Mouse (Mus musculus) left cerebral cortex, postnatal 10 days (tissue): ENCODE results near the gene Zfp622. TPM values are rescaled to one million over a fixed set of nuclear protein-coding genes. Genes with fewer than 3 reads are reported as not detected.

Source experiments
- DNase-seq, 2 experiments: peaks; one replicate each; pipeline ENCODE4 v3.0.0; 2021 to 2022; ENCODE audit warnings: low spot score in 2 of 2, mixed read lengths in 1 of 2; ENCODE audit errors: extremely low spot score in 1 of 2
- intact Hi-C: fragments of 180-260 bp; cut with DNase I; formaldehyde crosslinking; loops from one replicate; pipeline ENCODE4 v1.15.1; 2025
- microRNA-seq: library from miRNA; unstranded; fragments of <30 nt; microRNA quantifications from one replicate; pipeline ENCODE4 v1.2.0, GENCODE M21; 2022
- total RNA-seq, 2 experiments: library from RNA; stranded (reverse); gene quantifications; 2 replicates each; pipeline ENCODE4 v1.2.3; 2021

Gene Zfp622
- total RNA-seq, 2 experiments from 2014 or later: 38.7 to 43.6 TPM

- intact Hi-C loops: no loop called here
- DNase-seq: no peak
These were observed 57.2 kb downstream of the Zfp622 start for GRCm38 (mm10) chr15:26041196-26041947.

Small RNA genes lying within 50 kb of the gene (microRNA-seq; reads per million reads assigned to microRNA genes)
- gene Mir7212: not detected

Other genes starting within 250 kb of the Zfp622 start
- 10 to 100 TPM; 42.1 to 44.2 TPM for gene Retreg1, start 141.2 kb upstream of the Zfp622 start, total RNA-seq